Mouse (Mus musculus) thymus, adult 18-20 months (tissue): ENCODE measurements at regions not wholly inside any gene's neighbourhood (a gene's known extent, or its start where the extent isn't known, plus 50 kb on each side); places are given as distances from the start of the nearest gene placed in this dataset.

Source experiments
- DNase-seq, 2 experiments: peaks; one replicate each; pipeline ENCODE4 v3.0.0; 2022; ENCODE audit warnings: mixed read lengths in 2 of 2

- DNase-seq = peak; percentile 66
These were observed 53.3 kb upstream of the Usp3 start for GRCm38 (mm10) chr9:66646226-66646625.

- DNase-seq = no peak
These were observed 58.4 kb upstream of the Usp3 start for GRCm38 (mm10) chr9:66651306-66651705.

GRCm38 (mm10) chr9:66657116-66657758 lies 56.2 kb upstream of the Car12 start:
- no peak for DNase-seq

GRCm38 (mm10) chr9:66658707-66659242 lies 54.7 kb upstream of the Car12 start:
- no peak for DNase-seq

- no peak for DNase-seq
These were observed 53.6 kb upstream of the Car12 start for GRCm38 (mm10) chr9:66659781-66660445.

- no peak for DNase-seq
These were observed 51.9 kb upstream of the Car12 start for GRCm38 (mm10) chr9:66661596-66661995.

- DNase-seq = no peak
These were observed 51.0 kb upstream of the Car12 start for GRCm38 (mm10) chr9:66662443-66662842.
